Mouse (Mus musculus): Measurements from ENCODE around the gene Cldn34c4.

Gene Cldn34c4

DNA sequence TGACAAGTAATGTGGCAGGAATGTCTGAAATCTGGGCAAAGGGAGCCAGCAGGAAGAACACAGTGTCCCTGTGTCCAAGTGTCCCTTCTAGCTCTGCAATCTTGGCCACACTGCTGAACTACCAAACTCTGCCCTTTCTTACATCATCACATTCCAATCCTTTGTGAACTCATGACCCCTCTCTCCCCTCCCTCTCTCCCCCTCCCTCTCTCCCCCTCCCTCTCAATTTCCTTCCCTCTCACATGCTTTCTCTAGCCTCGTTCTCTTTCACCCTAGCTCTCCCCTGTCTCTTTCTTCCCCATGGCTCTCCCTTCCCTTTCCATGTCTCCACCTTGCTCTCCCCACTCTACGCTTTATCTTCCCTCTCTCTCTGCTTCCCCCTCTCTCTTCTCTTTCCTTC lies at the start of gene Cldn34c4:
TSS of gene Cldn34c4 (minus strand) at position 101 of the 400 bp plus-strand sequence.
- DNase-seq (ENCODE audit: low spot score) = no peak

DNA sequence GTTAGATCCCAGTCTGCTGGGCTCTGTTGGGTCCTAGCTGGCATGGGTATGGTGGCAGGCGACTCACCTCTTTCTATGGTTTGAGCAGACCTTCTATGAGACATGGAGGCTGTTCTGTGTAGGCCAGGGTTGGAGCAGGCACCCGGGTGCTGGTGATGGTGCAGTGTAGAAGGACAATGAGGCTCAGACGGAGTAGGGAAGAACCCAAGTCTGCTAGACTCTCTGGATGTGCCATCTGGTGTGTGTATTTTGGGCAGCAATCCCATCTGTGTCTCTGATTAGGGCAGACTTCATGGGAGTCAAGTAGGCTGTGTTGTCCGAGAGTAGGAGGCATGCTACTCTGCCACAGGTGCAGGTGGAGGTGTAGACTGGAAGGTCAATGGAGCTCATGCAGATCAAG lies 10.7 kb upstream of the Cldn34c4 start:
- DNase-seq (ENCODE audit: low spot score) = no peak

Measured in ovary, postnatal 36 days (tissue).